ENCODE assay signal across 25 mouse cellular contexts in the genomic region with DNA sequence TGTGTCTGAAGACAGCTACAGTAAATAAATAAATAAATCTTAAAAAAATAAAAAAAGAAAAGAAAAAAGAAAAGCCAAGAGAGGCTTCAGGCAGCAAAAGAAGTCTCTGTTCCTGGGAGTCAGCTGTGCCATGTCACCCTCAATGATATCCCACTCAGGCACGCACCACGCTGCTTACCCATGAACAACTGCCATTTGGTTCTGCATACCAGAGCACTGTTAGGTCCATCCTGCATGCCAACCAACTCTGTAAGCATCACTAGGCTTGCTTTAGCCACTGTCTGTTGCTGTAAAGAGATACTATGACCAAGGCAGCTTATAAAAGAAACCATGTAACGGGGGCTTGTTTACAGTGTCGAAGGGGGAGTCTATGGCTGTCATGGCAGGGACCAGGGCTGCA.
"Had no signal": no experiment of that assay in that cellular context is flagged by ENCODE, and none has a peak within 500 bp of the region (broad histone marks: within the 10 kb centered on the region; RNA-seq: fewer than 3 reads in every experiment).

No protein-coding gene starts in this region.

- H3K27me3 ChIP-seq: embryonic facial prominence, embryonic 12.5 days; embryonic facial prominence, embryonic 13.5 days; embryonic facial prominence, embryonic 15.5 days; forebrain, embryonic 12.5 days; forebrain, embryonic 13.5 days; forebrain, embryonic 15.5 days had no signal

- H3K9ac ChIP-seq: embryonic facial prominence, embryonic 12.5 days; embryonic facial prominence, embryonic 13.5 days; embryonic facial prominence, embryonic 15.5 days; forebrain, embryonic 12.5 days; forebrain, embryonic 13.5 days; forebrain, embryonic 15.5 days; forebrain, postnatal 0 days had no signal

- H3K36me3 ChIP-seq: embryonic facial prominence, embryonic 10.5 days; embryonic facial prominence, embryonic 12.5 days; embryonic facial prominence, embryonic 13.5 days; embryonic facial prominence, embryonic 15.5 days; forebrain, embryonic 10.5 days; forebrain, embryonic 12.5 days; forebrain, embryonic 15.5 days had no signal

- H3K4me3 ChIP-seq: embryonic facial prominence, embryonic 10.5 days; embryonic facial prominence, embryonic 12.5 days; embryonic facial prominence, embryonic 13.5 days; embryonic facial prominence, embryonic 15.5 days; erythroblast, embryonic 14.5 days; forebrain, embryonic 10.5 days; forebrain, embryonic 12.5 days; forebrain, embryonic 13.5 days; forebrain, embryonic 15.5 days; gastrocnemius, adult 2 months had no signal

- DNase-seq: cerebellum, adult 2 months; cerebellum, adult 8-10 months; cerebellum, adult 9-10 months; cerebellum, adult 9-11 months; cerebellum, postnatal 10 days; cerebellum, postnatal 14 days; cerebellum, postnatal 25 days; cerebellum, postnatal 36 days; embryo, embryonic 11 days; forebrain, postnatal 0 days; gastrocnemius, adult 2 months; gastrocnemius, postnatal 10 days; gastrocnemius, postnatal 14 days; gastrocnemius, postnatal 25 days; gastrocnemius, postnatal 36 days; heart, adult 18-20 months had no signal

- H3K27ac ChIP-seq: embryonic facial prominence, embryonic 10.5 days; embryonic facial prominence, embryonic 12.5 days; embryonic facial prominence, embryonic 13.5 days; embryonic facial prominence, embryonic 15.5 days; forebrain, embryonic 10.5 days; forebrain, embryonic 12.5 days; forebrain, embryonic 13.5 days; forebrain, embryonic 15.5 days; gastrocnemius, adult 2 months had no signal

- H3K4me2 ChIP-seq: embryonic facial prominence, embryonic 12.5 days; embryonic facial prominence, embryonic 13.5 days; embryonic facial prominence, embryonic 15.5 days; forebrain, embryonic 12.5 days; forebrain, embryonic 13.5 days; forebrain, embryonic 15.5 days had no signal
